Mouse (Mus musculus) right cerebral cortex, adult 2 months (tissue): ENCODE results near the gene Ucp3.
"Not testable (repeated sequence)": the region's sequence is repeated elsewhere in the genome, so short reads cannot be mapped to it uniquely, and the experiment has no call there.

Experiments used
- DNase-seq, 2 experiments: peaks; one replicate each; pipeline ENCODE4 v3.0.0; 2021 to 2022; ENCODE audit warnings: low spot score in 2 of 2

Gene Ucp3

DNA sequence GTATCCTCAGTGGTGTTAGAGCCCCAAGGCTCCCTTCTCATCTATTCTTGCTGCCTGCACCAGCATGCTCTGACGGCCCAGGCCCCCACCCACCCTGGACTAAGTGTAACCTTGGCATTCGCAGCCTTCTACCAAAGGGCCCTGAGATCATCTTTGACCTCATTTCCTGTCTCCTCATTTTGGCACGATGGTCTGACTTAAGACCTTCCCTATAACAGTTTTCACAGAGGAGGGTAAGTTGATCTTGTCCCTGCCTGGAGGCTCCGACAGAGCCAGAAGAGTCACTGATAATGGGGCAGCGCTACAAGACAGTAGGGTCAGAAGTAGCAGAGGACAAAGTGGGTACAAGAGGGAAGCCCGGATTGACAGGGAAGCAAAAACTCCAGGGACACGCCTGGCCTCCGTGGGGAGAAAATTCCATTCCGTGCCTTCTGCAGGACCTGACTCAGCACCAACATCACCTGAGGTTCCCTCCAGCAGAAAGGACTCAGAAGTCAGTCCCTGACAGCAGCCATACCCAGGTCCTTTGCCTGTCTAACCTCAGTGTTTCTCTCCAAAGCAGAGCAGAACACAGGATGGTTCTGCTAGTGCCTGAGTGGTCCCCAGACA lies 1.2 kb downstream of the Ucp3 start:
- DNase-seq, result no peak

DNA sequence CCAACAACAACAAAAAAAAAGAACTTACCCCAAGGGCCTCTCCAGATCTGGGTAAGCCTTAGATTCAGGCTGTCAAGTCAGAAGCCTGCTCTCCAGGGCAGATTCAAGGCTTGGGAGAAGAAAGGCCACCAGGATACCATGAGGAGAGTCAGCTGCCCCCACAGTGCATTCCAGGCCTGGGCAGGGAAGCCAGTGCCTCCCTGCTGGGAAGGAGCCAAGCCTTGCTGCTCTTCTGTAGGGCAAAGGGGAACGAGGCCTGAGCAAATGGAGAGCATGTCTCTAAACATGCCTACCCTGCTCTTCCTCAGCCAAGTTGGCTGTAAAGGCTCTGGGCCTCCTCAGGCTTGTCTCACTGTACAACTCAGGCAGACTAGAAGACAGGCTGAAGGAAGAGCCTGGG lies 1.9 kb downstream of the Ucp3 start:
- DNase-seq, result no peak

DNA sequence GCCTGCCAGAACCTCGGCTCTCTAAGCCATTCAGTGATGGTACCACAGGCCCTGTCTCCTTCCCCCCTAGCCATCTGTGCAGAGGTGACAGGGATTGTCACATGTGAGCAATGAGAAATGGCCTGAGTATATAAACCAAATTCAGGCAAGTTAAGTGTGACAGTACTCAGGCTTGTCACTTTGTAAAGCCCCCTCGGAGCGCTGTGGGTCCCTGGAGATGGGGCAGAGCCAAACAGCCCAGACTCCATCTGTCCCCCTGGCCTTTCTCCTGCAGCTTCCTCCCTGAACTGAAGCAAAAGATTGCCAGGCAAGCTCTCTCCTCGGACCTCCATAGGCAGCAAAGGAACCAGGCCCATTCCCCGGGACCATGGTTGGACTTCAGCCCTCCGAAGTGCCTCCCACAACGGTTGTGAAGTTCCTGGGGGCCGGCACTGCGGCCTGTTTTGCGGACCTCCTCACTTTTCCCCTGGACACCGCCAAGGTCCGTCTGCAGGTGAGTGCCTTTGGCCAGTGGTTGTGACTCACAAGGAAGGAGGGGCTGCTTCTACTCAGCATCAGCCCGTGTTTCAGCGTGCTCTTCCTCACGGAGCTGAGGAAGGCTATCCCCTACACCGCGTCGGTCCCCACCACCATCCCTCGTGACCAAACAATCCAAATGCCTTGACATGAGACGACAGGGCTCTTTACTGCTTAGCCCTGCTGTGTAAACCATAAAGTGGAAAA lies 6.5 kb downstream of the Ucp3 start:
- DNase-seq, result no peak

DNA sequence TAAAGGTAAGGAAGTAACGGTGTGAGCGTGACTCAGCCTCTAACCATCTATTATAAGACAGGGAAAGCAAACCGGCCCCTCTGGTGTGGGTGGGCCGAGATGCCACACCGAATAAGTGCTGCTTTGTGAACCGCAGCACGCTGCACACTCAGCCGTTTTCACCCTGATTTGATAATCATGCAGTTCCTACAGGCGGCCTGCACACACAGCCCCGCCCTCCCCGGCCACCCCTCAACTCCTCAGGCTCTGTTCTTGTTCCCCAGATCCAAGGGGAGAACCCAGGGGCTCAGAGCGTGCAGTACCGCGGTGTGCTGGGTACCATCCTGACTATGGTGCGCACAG lies 7.0 kb downstream of the Ucp3 start:
- DNase-seq, result no peak

DNA sequence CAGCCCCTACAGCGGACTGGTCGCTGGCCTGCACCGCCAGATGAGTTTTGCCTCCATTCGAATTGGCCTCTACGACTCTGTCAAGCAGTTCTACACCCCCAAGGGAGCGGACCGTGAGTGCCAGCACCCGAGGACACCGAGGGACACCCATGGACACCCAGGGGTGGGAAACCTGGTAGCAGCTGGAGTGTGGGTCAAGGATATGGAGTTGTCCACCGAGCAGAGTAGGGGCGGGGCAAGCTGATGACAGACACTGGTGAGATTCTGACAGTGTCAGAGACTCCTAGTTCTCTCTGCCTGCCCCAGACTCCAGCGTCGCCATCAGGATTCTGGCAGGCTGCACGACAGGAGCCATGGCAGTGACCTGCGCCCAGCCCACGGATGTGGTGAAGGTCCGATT lies 7.4 kb downstream of the Ucp3 start:
- DNase-seq, result no peak

DNA sequence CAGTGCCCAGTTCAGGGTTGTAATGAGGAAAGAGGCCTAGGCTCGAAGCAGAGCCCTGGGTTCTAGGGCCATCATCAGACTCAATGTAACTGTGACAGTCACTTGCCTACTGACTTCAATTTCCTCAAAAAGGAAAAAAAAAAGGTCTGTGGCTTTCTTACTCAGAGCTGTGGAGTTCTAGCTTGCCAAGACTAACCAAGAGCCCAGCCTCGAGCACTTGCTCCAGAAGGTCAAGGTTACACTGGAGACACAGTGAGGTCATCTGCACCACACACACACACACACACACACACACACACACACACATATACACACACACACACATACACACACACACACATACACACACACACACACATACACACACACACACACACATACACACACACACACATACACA lies 9.3 kb downstream of the Ucp3 start:
- DNase-seq, result not testable (repeated sequence)

DNA sequence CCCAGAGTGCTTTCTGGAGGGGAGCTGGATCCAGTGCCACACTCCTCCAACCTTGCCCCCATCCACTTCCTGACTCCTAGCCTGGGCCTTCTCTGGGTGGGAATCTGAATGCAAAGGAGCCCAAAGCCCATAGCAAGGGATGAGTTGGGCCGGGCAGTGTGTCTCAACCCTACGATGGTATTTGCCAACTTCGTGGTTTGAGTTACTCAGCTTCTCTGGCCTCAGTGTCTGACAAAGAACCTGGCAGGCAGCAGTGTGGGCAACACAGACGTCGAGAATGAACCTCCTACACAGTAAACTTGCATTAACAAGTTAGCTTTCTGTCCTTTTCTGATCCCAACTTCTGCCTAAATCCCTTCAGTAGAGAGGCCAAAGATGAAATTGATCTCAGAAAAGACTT lies 11.7 kb downstream of the Ucp3 start:
- DNase-seq, result no peak

DNA sequence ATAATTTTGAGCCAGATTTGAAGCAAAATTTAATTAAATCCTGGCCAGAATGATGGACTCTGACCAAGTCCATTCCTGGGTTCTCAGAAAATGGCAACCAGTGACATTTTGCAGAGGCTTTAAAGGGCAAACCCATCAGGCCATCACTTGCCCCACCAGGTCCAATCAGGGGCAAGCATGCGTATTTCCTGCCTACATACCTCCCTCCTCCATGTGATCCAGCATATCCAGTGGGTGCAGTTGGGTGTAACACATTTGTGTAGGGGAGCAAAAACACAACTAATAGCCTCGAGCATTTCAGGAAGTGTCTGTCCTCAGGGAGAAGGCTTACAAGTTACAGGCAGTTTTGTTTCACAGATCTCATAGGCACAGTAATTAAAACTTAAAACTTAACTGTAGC lies 14.5 kb downstream of the Ucp3 start:
- DNase-seq, result no peak

DNA sequence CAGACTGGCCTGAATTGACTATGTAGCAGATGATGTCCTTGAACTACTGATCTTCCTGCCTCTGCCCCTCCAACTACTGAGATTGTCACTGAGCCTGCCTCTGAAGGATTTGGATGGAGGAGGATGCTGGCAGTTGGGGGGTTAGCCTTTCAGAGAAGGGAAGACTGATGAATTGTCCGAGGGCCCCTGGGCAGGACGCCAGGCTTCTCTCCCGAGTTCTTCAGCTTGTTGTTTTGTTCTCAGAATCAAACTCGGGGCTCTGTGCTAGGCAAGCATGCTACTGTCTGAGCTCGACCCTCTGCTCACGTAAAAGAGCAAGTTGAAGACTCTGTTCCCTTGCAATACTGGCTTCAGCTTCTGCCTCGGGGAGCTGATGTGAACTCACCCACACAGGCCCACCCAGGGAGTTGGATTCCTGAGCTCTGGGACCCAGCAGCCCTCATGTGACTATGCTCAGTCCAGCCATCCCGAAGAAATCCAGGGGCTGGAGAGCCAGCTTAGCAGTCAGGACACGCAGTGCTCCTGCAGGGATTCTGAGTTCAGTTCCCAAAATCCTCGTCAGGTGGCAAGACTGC lies 15.8 kb downstream of the Ucp3 start:
- DNase-seq, result no peak

DNA sequence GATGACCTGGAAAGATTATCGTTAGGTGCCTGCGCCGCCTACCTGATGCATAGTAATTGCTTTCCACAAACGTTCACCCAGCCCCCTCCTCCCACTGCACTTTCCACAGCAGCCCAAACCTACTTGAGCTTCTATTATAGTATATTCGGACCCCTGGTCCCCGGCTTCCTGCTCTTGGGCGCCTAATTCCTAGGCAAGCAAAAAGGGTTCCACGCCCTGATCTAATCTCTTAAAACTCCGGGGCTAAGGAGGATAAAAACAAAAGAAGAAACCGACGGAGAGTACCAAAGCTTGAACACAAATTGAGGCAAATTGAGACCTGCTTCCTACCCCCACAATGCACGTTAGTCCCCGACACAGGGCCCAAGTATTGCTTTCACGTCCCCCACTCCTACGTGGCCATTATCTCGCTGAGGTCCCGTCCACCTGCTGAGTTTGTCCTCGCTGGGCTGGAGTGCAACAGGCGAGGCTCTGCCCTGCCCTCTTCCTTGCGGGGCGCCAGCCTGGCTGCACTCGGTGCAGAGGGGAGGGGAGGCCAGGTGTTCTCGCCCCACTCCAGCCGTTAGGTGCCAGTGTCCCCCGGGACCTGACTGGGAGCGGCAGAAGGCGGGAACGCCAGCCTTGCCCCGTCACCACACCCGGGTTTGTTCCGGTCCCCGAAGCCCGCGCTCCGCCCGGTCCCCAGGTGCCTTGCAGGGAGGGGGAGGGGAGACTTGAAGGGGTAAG lies 19.8 kb downstream of the Ucp3 start:
- DNase-seq, result no peak

DNA sequence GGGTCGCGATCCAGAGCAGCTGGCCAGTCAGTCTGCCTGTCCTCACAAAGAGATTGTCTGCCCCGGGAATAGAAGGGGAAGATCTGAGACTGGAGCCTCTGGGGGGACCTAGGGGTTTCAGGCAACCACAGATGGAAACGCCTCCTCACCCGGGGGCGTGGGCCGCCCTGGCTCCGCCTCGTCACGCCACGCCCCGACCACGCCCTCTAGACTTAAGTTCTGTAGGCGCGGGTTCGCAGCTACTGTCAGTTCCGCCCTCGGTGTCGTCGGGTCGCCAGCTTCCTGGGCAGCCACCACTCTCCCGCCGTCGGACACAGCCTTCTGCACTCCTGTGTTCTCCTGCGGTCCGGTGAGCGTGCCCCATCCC lies 20.3 kb downstream of the Ucp3 start, which contains the start of gene Ucp2:
Gene Ucp2 (plus strand): TSS at position 221 of the 367 bp plus-strand sequence.
- peak; percentile 48 to 59 for DNase-seq

DNA sequence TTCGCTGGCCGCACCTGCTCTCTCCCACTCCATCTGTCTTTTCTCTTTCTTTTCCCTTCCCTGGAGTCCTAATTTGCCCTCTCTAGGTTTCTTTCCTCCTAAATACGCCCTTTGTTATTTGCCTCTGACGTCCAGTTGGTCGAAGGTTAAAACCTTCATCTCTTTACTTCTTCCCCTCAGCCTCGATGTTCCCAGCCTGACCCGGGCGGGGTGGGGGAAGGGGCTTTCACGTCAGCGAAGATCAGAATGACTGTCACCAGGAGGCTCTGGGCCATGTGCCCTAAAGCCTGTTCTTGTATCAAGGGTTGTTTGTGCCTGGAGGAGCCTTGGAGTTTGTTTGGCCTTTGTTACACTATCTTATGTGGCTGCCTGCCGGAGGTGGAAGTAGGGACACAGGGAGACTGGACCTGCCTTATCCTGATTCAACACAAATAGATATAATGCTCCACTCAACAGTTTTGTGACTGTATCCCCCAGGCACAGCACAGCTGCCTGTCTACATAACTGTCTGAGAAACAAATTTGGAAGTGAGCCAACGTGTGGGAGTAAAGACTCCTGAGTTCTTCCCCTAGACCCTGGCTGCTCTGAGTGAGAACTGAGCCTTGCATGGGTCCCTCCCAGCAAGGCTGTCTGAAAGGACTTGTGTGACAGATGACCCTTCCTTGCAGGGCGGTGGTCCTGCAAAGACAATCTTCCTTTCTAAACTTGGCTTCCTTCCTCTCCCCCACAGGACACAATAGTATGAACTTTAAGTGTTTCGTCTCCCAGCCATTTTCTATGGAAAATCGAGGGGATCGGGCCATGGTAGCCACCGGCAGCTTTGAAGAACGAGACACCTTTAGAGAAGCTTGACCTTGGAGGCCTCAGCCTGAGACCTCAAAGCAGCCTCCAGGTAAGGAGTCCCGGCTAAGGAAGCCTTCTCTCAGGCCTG lies 21.0 kb downstream of the Ucp3 start:
- DNase-seq, result no peak

DNA sequence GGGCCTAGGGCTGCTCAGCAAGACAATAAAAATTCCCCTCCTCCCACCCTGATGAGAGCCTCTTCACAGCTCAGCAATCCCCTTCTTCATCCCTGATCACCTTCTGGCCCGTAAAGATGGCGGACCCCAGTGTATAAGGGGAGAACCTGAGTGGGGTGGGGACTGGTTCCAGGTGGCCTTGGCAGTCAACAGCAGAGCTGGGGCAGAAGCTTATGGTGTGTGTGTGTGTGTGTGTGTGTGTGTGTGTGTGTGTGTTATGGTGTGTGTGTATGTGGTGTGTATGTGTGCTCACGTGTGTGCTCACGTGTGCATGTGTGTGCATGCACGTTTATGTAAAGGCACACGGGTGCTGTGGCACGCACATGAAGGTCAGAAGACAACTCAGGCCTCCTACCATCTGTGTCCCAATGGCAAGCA lies 21.6 kb downstream of the Ucp3 start:
- no peak for DNase-seq

DNA sequence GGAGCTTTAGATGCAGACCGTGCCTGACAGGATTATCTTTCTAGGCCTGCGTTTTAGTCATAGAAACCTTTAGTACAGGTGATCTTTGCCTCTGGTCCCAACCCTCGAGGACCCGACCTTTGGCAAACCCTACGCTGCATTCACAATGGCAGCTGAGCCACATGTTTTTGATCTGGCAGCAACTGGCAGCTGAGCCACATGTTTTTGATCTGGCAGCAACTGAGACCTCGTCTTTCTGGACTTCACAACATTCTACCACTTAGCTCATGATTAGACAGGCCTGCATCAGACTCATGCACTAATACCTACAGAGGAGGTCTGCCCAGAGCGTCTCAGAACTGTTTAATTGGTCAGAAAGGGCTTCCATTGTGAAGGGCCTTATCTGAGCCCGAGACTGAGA lies 22.3 kb downstream of the Ucp3 start:
- DNase-seq, result no peak

DNA sequence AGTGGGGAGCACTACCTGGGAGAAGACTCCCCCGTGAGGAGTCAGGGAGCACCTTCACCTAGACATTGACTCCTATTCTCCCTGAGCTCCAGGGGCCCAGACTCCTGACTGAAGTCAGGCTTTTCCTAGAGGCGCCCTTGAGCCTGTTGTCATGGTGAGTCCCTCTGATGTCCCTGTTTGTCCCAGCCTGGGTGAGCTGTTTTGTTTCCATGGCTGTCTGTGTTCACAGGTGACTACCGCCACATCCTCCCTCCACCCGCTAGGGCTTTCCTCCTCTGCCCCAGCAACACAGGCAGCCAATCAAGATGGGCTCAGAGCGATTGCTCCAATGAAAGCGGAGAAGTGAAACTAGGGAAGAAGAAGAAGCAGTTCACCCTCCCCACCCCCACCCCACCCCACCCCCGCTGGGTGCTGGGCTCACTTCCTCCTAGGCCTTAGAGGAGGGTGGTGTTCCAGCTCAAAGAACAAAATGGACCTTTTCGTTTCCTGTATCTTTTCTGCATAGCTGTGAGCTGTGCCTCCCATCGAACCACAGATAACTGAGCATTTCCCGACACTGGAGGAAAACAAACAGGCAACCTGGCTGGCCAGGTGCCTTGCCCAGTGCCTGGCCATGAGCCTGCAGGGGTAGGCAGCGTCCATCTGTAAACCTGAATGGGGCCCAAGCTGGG lies 22.9 kb downstream of the Ucp3 start:
- peak; percentile 67 to 69 for DNase-seq

DNA sequence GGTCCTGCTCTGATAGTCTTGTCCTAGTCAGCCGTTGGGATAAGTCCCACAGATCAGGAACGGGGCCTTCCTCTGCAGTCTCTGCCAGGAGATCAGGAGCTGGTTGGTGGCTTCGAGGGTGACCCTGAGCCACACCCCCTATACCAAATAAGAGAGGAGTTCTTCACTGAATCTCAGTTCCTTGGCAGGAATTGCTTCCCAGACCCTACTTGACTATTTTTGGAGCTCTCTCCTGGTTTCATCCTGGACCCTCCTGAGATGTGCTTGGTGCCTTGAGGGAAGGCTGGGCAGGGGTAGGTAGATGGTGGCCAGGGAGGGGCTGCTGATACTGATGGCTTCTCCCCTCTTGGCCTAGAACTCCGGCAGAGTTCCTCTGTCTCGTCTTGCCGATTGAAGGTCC lies 23.6 kb downstream of the Ucp3 start:
- DNase-seq, result no peak

DNA sequence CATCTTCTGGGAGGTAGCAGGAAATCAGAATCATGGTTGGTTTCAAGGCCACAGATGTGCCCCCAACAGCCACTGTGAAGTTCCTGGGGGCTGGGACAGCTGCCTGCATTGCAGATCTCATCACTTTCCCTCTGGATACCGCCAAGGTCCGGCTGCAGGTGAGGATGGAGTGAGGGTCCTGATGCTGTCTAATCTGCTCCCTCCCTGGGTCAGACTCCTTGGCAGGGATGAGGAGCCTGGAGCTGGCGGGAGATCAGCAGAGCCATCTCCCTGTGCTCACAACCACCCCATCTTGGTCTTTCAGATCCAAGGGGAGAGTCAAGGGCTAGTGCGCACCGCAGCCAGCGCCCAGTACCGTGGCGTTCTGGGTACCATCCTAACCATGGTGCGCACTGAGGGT lies 24.0 kb downstream of the Ucp3 start:
- DNase-seq, result no peak

DNA sequence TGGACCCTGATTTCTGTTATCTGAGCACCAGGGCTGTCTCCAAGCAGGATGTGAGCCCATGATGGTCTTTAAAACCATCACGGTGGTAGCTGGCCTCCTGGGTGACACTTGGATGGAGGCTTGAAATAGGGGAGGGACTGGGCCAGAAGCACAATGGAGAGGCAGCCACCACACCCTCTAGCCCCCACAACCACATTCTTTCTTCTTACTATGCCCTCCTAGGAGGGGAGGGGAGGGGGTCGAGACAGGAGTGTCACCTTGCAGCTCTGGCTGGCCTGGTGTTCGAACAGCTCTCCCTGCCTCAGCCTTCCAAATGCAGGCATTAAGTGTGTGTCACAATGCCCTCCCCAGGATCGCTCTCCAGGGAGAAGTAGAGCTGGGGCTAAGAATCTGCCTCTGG lies 24.6 kb downstream of the Ucp3 start:
- DNase-seq, result no peak

DNA sequence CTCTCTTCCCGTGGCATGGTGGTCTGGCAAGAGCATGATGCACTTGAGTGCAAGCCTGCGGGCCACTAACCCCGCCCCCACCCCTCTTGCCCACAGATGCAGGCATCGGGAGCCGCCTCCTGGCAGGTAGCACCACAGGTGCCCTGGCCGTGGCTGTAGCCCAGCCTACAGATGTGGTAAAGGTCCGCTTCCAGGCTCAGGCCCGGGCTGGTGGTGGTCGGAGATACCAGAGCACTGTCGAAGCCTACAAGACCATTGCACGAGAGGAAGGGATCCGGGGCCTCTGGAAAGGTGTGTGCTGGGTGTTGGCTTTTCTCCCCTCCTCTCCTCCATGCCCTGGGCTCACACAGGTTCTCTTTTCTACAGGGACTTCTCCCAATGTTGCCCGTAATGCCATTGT lies 25.2 kb downstream of the Ucp3 start:
- no peak for DNase-seq

DNA sequence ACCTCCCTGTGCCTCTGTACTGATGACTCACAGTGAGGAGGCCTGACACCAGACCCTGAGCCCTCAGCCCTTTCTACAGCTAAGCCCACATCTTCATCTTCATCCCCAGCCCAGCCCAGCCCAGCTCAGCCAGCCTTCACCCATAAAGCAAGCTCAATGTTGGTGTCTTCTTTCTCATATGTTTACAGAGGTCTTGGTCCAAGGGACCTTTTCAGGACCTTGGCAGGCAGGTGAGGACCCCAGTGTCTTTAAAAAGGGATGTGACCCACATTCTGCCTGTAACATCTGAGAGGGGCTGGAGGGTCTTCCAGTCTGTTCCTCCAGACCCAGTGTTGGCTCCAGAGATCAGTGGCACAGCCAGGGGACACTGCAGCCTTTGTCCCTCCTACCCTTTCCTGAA lies 26.7 kb downstream of the Ucp3 start:
- no peak for DNase-seq

DNA sequence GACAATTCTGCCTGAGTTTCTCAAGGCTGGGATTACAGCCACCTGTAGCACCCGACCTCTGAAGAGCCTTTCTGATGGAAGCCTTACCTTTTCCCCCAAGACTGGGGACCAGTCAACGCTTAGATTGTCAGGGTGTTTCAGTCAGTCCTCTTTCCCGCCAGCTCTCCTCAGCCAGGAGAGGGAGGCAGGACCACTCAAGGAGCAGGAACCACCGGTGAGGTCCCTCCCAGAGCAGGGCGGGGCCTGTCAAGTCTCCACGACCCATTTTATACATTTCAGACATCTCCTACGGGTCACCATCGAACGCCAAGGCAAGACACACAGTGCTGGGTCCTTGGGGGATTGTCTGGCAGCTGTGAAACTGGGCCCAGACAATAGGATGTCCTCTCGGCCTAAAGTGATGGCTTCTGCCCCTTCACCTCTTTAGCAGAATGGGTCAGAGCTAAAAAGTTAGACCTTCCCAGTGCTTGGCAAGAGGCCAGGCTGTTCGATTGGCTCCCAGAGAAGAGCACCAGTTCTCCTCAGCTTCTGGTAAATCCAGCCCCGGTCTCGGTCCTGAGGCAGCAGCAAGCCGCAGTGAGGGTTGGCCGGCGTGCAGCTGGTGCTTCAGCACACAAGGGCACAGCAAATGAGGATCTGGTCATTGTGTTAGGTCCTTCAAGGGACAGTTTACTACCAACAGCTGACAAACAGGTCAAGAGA lies 27.6 kb downstream of the Ucp3 start:
- DNase-seq, result no peak
